ENCODE assay signal across 1 mouse cellular context in genomic region chr6:92214773-92215449, GRCm38 (mm10).
TF ChIP-seq lines count a peak whose summit lies in the region.

Gene Rbsn (minus strand): TSS chr6:92214925.

TF ChIP-seq in CH12.LX, 34 proteins besides CTCF, POLR2A, EP300 and RAD21 (continued from another document):
- TF ChIP-seq CHD1 (IDR thresholded peaks at IDR 0.05; ENCODE audit: low read depth, low read length): no peak
- TF ChIP-seq JUND (conservative IDR thresholded peaks at IDR 0.05; ENCODE audit: low read depth, low read length): no peak
- TF ChIP-seq TCF12 (IDR thresholded peaks at IDR 0.05; ENCODE audit: low read depth, low read length): peak; percentile 85
- no peak for TF ChIP-seq USF1 (IDR thresholded peaks at IDR 0.05; ENCODE audit: low read depth, low read length)
- TF ChIP-seq BHLHE40 (IDR thresholded peaks at IDR 0.05; ENCODE audit: low read depth, low read length): peak; percentile 28; the same call in 1 of the 2 replicates
- no peak for TF ChIP-seq ZNF384 (IDR thresholded peaks at IDR 0.05; ENCODE audit: low read depth, low read length)
- TF ChIP-seq IRF4 (IDR thresholded peaks at IDR 0.05; ENCODE audit: low read depth, low read length): peak; percentile 61; the same call in 1 of the 2 replicates
- peak; percentile 73 for TF ChIP-seq MEF2A (IDR thresholded peaks at IDR 0.05; ENCODE audit: borderline replicate concordance, low read depth, low read length)
- TF ChIP-seq GABPA (IDR thresholded peaks at IDR 0.05; ENCODE audit: insufficient replicate concordance, low read depth, low read length): peak; percentile 53; the same call in 1 of the 2 replicates
- TF ChIP-seq ETS1 (conservative IDR thresholded peaks at IDR 0.05; ENCODE audit: low read depth, low read length): no peak
- no peak for TF ChIP-seq RCOR1 (conservative IDR thresholded peaks at IDR 0.05; ENCODE audit: low read depth, low read length)
- TF ChIP-seq MAX (IDR thresholded peaks at IDR 0.05; ENCODE audit: low read length): peak; percentile 79
- peak; percentile 96 for TF ChIP-seq HCFC1 (IDR thresholded peaks at IDR 0.05; ENCODE audit: low read depth, low read length)
- peak; percentile 94 for TF ChIP-seq NRF1 (IDR thresholded peaks at IDR 0.05; ENCODE audit: low read depth, low read length)
- no peak for TF ChIP-seq JUN (IDR thresholded peaks at IDR 0.05; ENCODE audit: insufficient read depth, low read depth, low read length)
- TF ChIP-seq MYC (IDR thresholded peaks at IDR 0.05; ENCODE audit: low read depth, low read length): no peak
- TF ChIP-seq TBP (conservative IDR thresholded peaks at IDR 0.05; ENCODE audit: low read depth, low read length): peak; percentile 46; the same call in 1 of the 2 replicates
- no peak for TF ChIP-seq UBTF (IDR thresholded peaks at IDR 0.05; ENCODE audit: low read depth, low read length)
- peak; percentile 95 for TF ChIP-seq ELF1 (IDR thresholded peaks at IDR 0.05; ENCODE audit: low read depth, low read length)
- peak; percentile 60; the same call in 1 of the 2 replicates for TF ChIP-seq POLR2AphosphoS2 (IDR thresholded peaks at IDR 0.05; ENCODE audit: low read depth, low read length)
TF ChIP-seq in CH12.LX: peak in this region for 16.
